Mouse (Mus musculus): ENCODE data around the gene Tsc2. TPM values are rescaled to one million over a fixed set of nuclear protein-coding genes. Genes with fewer than 3 reads are reported as not detected.

The Tsc2 gene
- polyA plus RNA-seq, 1 experiment from 2014 or later, result 86.8 TPM

GRCm38 (mm10) chr17:24590943-24591342 is 41.5 kb downstream of the Tsc2 start:
- no peak for ATAC-seq
- Histone ChIP-seq H3K9ac (replicated peaks; ENCODE audit: low read depth, low read length) (no peak overlapping the region), H3K4me1 (replicated peaks; ENCODE audit: control insufficient read depth, insufficient read depth, low read length) (no peaks in the 10 kb centered on the region), H3K27ac (ENCODE audit: low read length) (no peak overlapping the region), H3K4me3 (replicated peaks; ENCODE audit: low read length) (no peak overlapping the region), H3K9me3 (ENCODE audit: control insufficient read depth, low read length) (no peaks in the 10 kb centered on the region), H3K27me3 (replicated peaks; ENCODE audit: control insufficient read depth, insufficient read depth, low read length) (no peaks in the 10 kb centered on the region), H3K36me3 (ENCODE audit: control insufficient read depth, insufficient read depth) (peaks cover 47% of the 10 kb centered on the region), H3K4me2 (ENCODE audit: low read length) (no peak overlapping the region)
- 75% methylated on average over 3 of the region's 3 CpGs for WGBS

DNA sequence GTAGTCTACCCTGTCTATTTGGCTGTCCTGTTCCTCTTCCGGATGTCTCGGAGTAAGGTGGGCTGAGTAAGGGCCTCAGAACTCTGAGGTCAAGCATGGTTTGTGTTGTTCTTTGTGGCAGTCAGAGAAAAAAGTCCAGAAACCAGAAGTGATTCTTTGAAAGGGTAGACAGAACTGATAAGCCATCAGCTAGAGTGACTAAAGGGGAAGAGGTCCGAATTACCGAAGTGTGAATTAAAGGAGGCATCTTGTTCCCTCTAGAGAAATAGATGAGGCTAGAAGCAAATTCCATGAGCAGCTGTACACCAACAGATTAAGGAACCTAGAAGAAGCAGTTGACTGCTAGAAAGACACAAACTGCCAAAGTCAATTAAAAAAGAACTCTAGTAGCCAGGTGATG is 45.9 kb downstream of the Tsc2 start:
- no peaks in the 10 kb centered on the region for H3K4me1 ChIP-seq (replicated peaks; ENCODE audit: control insufficient read depth, insufficient read depth, low read length)
- H3K27ac ChIP-seq (ENCODE audit: low read length), result no peak overlapping the region
- no peaks in the 10 kb centered on the region for H3K9me3 ChIP-seq (ENCODE audit: control insufficient read depth, low read length)
- no peak overlapping the region for H3K9ac ChIP-seq (replicated peaks; ENCODE audit: low read depth, low read length)
- H3K4me2 ChIP-seq (ENCODE audit: low read length), result no peak overlapping the region
- H3K36me3 ChIP-seq (ENCODE audit: control insufficient read depth, insufficient read depth), result peaks cover 38% of the 10 kb centered on the region
- 97% methylated on average over 4 of the region's 4 CpGs for WGBS
- H3K27me3 ChIP-seq (replicated peaks; ENCODE audit: control insufficient read depth, insufficient read depth, low read length), result no peaks in the 10 kb centered on the region
- H3K4me3 ChIP-seq (replicated peaks; ENCODE audit: low read length), result no peak overlapping the region
- no peak for ATAC-seq

GRCm38 (mm10) chr17:24584520-24584919 is 47.9 kb downstream of the Tsc2 start:
- Histone ChIP-seq H3K36me3 (ENCODE audit: control insufficient read depth, insufficient read depth) (peaks cover 37% of the 10 kb centered on the region), H3K27me3 (replicated peaks; ENCODE audit: control insufficient read depth, insufficient read depth, low read length) (no peaks in the 10 kb centered on the region), H3K9ac (replicated peaks; ENCODE audit: low read depth, low read length) (no peak overlapping the region), H3K9me3 (ENCODE audit: control insufficient read depth, low read length) (no peaks in the 10 kb centered on the region), H3K4me1 (replicated peaks; ENCODE audit: control insufficient read depth, insufficient read depth, low read length) (no peaks in the 10 kb centered on the region), H3K27ac (ENCODE audit: low read length) (no peak overlapping the region), H3K4me3 (replicated peaks; ENCODE audit: low read length) (no peak overlapping the region), H3K4me2 (ENCODE audit: low read length) (no peak overlapping the region)
- no peak for ATAC-seq
- WGBS, result 87% methylated on average over 3 of the region's 3 CpGs

DNA sequence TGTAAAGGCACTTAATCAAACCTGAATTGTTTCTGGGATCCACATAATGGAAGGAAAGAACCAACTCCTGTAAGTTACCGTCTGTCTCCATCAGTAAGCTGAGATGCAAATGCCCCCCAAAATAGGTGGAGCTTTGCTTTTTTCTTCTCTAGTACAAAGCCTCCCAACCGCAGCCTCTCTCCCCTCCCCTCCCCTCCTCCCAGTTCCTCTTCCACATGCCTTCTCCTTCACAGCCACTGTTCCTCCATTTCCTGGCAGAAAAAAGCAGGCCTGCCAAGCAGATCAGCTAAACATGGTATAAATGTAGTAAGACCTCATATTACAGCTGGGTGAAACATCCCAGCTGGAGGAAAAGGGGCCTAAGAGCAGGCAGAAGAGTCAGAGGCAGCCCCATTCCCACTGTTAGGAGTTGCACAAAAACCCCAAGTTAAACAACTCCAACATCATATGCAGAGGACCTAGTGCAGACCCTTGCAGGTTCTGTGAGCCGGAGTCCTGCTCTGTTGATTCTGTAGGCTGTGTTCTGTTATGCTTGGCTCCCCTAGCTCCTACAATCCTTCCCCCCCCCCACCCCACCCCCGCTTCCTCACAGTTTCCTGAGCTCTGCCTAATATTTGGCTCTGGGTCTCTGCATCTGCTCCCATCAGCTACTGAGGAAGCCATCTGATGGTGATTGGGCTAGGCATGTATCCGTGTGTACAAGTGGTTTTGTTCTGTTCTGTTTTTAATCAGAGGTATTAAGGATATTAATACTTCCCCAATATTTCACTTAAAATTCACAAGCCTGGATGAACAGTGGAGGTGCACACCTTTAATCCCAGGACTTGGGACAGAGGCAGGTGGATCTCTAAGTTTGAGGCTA is 48.6 kb downstream of the Tsc2 start:
- ATAC-seq, result no peak
- H3K27ac ChIP-seq (ENCODE audit: low read length), result no peak overlapping the region
- no peak overlapping the region for H3K4me3 ChIP-seq (replicated peaks; ENCODE audit: low read length)
- H3K36me3 ChIP-seq (ENCODE audit: control insufficient read depth, insufficient read depth), result peaks cover 37% of the 10 kb centered on the region
- H3K27me3 ChIP-seq (replicated peaks; ENCODE audit: control insufficient read depth, insufficient read depth, low read length), result no peaks in the 10 kb centered on the region
- H3K4me2 ChIP-seq (ENCODE audit: low read length), result no peak overlapping the region
- 63% methylated on average over 5 of the region's 5 CpGs for WGBS
- no peaks in the 10 kb centered on the region for H3K9me3 ChIP-seq (ENCODE audit: control insufficient read depth, low read length)
- no peaks in the 10 kb centered on the region for H3K4me1 ChIP-seq (replicated peaks; ENCODE audit: control insufficient read depth, insufficient read depth, low read length)
- no peak overlapping the region for H3K9ac ChIP-seq (replicated peaks; ENCODE audit: low read depth, low read length)

DNA sequence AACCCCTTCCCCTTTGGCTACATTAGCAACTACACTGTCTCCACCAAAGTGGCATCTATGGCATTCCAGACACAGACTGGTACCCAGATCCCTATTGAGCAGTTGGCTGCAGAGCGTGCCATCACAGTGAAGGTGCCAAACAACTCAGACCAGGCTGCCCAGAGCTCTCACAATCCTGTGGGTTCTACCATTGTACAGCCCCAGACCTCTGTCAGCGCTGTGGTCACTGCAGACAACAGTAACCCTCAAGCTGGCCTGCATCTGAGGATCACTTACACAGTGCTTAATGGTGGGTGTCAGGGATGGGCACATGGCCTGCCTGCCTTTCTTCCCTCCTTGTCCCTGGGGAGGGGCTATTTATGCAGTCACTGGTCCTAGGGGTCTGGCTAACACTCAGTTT is 52.1 kb downstream of the Tsc2 start:
- no peaks in the 10 kb centered on the region for H3K9me3 ChIP-seq (ENCODE audit: control insufficient read depth, low read length)
- 100% methylated on average over 2 of the region's 2 CpGs for WGBS
- no peaks in the 10 kb centered on the region for H3K4me1 ChIP-seq (replicated peaks; ENCODE audit: control insufficient read depth, insufficient read depth, low read length)
- no peak overlapping the region for H3K4me2 ChIP-seq (ENCODE audit: low read length)
- H3K27ac ChIP-seq (ENCODE audit: low read length), result no peak overlapping the region
- no peak overlapping the region for H3K4me3 ChIP-seq (replicated peaks; ENCODE audit: low read length)
- no peaks in the 10 kb centered on the region for H3K27me3 ChIP-seq (replicated peaks; ENCODE audit: control insufficient read depth, insufficient read depth, low read length)
- no peak for ATAC-seq
- peaks cover 26% of the 10 kb centered on the region for H3K36me3 ChIP-seq (ENCODE audit: control insufficient read depth, insufficient read depth)
- H3K9ac ChIP-seq (replicated peaks; ENCODE audit: low read depth, low read length), result no peak overlapping the region

- Histone ChIP-seq H3K9me3 (ENCODE audit: control insufficient read depth, low read length) (no peaks in the 10 kb centered on the region), H3K27me3 (replicated peaks; ENCODE audit: control insufficient read depth, insufficient read depth, low read length) (no peaks in the 10 kb centered on the region), H3K4me2 (ENCODE audit: low read length) (no peak overlapping the region), H3K27ac (ENCODE audit: low read length) (no peak overlapping the region), H3K4me1 (replicated peaks; ENCODE audit: control insufficient read depth, insufficient read depth, low read length) (no peaks in the 10 kb centered on the region), H3K9ac (replicated peaks; ENCODE audit: low read depth, low read length) (no peak overlapping the region), H3K36me3 (ENCODE audit: control insufficient read depth, insufficient read depth) (peaks cover 26% of the 10 kb centered on the region), H3K4me3 (replicated peaks; ENCODE audit: low read length) (no peak overlapping the region)
- ATAC-seq, result no peak
- WGBS, result 95% methylated on average over 3 of the region's 3 CpGs
These were observed 52.9 kb downstream of the Tsc2 start for GRCm38 (mm10) chr17:24579532-24579931.

DNA sequence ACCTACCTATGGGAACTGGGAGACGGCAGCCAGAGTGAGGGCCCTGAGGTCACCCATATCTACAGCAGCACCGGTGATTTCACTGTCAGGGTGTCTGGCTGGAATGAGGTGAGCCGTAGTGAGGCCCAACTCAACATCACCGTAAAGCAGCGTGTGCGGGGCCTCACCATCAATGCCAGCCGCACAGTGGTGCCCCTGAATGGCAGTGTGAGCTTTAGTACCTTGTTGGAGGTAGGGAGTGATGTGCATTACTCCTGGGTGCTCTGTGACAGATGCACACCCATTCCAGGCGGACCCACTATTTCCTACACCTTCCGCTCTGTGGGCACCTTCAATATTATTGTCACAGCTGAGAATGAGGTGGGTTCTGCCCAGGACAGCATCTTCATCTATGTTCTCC is 58.6 kb downstream of the Tsc2 start:
- no peak overlapping the region for H3K27ac ChIP-seq (ENCODE audit: low read length)
- peaks cover 16% of the 10 kb centered on the region for H3K36me3 ChIP-seq (ENCODE audit: control insufficient read depth, insufficient read depth)
- H3K9ac ChIP-seq (replicated peaks; ENCODE audit: low read depth, low read length), result no peak overlapping the region
- 93% methylated on average over 9 of the region's 9 CpGs for WGBS
- H3K4me3 ChIP-seq (replicated peaks; ENCODE audit: low read length), result no peak overlapping the region
- no peaks in the 10 kb centered on the region for H3K27me3 ChIP-seq (replicated peaks; ENCODE audit: control insufficient read depth, insufficient read depth, low read length)
- no peak overlapping the region for H3K4me2 ChIP-seq (ENCODE audit: low read length)
- no peaks in the 10 kb centered on the region for H3K4me1 ChIP-seq (replicated peaks; ENCODE audit: control insufficient read depth, insufficient read depth, low read length)
- H3K9me3 ChIP-seq (ENCODE audit: control insufficient read depth, low read length), result no peaks in the 10 kb centered on the region
- no peak for ATAC-seq

GRCm38 (mm10) chr17:24572651-24573245 is 59.7 kb downstream of the Tsc2 start:
- no peaks in the 10 kb centered on the region for H3K4me1 ChIP-seq (replicated peaks; ENCODE audit: control insufficient read depth, insufficient read depth, low read length)
- ATAC-seq, result no peak
- H3K9ac ChIP-seq (replicated peaks; ENCODE audit: low read depth, low read length), result no peak overlapping the region
- H3K27me3 ChIP-seq (replicated peaks; ENCODE audit: control insufficient read depth, insufficient read depth, low read length), result no peaks in the 10 kb centered on the region
- no peak overlapping the region for H3K4me2 ChIP-seq (ENCODE audit: low read length)
- no peak overlapping the region for H3K4me3 ChIP-seq (replicated peaks; ENCODE audit: low read length)
- WGBS, result 94% methylated on average over 12 of the region's 12 CpGs
- no peak overlapping the region for H3K27ac ChIP-seq (ENCODE audit: low read length)
- no peaks in the 10 kb centered on the region for H3K9me3 ChIP-seq (ENCODE audit: control insufficient read depth, low read length)
- peaks cover 18% of the 10 kb centered on the region for H3K36me3 ChIP-seq (ENCODE audit: control insufficient read depth, insufficient read depth)

- Histone ChIP-seq H3K27me3 (replicated peaks; ENCODE audit: control insufficient read depth, insufficient read depth, low read length) (no peaks in the 10 kb centered on the region), H3K36me3 (ENCODE audit: control insufficient read depth, insufficient read depth) (peaks cover 13% of the 10 kb centered on the region), H3K4me1 (replicated peaks; ENCODE audit: control insufficient read depth, insufficient read depth, low read length) (no peaks in the 10 kb centered on the region), H3K9me3 (ENCODE audit: control insufficient read depth, low read length) (no peaks in the 10 kb centered on the region), H3K4me2 (ENCODE audit: low read length) (no peak overlapping the region), H3K27ac (ENCODE audit: low read length) (no peak overlapping the region), H3K9ac (replicated peaks; ENCODE audit: low read depth, low read length) (no peak overlapping the region), H3K4me3 (replicated peaks; ENCODE audit: low read length) (no peak overlapping the region)
- no peak for ATAC-seq
- WGBS, result 89% methylated on average over 4 of the region's 4 CpGs
These were observed 62.6 kb downstream of the Tsc2 start for GRCm38 (mm10) chr17:24569837-24570236.
